Mouse (Mus musculus): ENCODE measurements around the gene Vwa8.

The Vwa8 gene

DNA sequence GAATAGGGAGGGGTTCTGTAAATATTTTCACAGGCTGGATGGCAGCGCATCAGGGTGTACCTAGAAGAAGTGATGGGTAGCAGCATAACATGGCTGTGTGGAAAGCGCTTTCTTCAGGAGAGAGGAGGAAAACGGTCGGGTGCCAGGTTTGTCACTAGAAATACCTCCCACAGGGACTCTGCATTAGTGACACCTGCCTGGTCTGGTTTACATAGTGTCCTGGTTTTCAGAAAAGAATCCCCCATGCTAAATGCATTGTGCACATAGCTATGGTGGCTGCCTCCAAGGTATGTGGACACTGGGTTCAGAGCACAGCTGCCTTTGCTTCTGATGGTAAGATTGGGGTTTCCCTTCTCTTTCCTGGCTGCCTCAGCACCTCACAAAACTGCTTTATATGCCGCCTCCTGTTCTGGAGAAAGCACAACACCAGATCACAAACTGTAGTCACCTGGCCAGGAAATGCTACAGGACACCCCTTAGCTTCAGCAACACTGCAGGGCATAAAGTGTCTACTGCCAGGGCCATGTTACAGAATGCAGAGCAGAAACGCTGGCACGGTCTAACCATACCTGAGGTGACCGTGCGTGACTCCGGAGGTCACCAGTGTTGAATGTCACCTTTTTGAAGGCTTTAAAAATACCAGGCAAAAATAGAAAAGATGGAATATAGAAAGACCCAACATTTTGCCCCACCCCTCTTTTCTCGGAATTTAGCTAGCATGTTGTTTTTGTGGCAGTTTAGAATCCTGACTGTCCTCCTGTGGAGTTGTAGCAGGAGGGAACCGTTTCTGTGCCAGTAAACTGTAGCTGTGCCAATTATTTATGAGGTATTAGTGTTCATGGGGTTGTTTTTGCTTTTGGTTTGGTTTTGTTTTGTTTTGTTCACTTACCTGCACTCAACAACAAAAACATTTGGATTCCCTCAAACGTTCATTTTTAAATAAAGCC, 295.7 kb downstream of the Vwa8 start:
- no peak for DNase-seq (ENCODE audit: low spot score)

GRCm38 (mm10) chr14:79151711-79152110, 302.9 kb downstream of the Vwa8 start:
- DNase-seq (ENCODE audit: low spot score), result no peak

- DNase-seq (ENCODE audit: low spot score), result peak; percentile 72
Observed at GRCm38 (mm10) chr14:79153896-79154295, 305.0 kb downstream of the Vwa8 start.

GRCm38 (mm10) chr14:79154961-79155360, 306.1 kb downstream of the Vwa8 start:
- DNase-seq (ENCODE audit: low spot score), result no peak

GRCm38 (mm10) chr14:79156526-79157411, 307.9 kb downstream of the Vwa8 start:
- DNase-seq (ENCODE audit: low spot score), result no peak

- no peak for DNase-seq (ENCODE audit: low spot score)
Observed at GRCm38 (mm10) chr14:79157451-79158218, 308.8 kb downstream of the Vwa8 start.

DNA sequence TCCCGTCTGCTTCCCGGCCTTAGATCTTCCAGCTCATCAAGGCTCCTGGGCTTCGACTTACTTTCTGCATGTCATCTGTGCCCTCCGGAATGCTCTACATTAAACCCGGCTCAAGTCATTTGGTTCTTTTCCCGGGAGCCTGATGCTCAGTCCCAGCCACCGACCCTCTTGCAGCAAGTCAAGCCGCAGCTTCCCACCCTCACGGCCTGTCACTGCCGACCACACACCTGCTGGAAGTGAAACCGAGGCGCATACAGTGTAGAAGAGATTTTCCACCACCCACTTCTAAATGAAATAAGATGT, 309.3 kb downstream of the Vwa8 start:
- no peak for DNase-seq (ENCODE audit: low spot score)

DNA sequence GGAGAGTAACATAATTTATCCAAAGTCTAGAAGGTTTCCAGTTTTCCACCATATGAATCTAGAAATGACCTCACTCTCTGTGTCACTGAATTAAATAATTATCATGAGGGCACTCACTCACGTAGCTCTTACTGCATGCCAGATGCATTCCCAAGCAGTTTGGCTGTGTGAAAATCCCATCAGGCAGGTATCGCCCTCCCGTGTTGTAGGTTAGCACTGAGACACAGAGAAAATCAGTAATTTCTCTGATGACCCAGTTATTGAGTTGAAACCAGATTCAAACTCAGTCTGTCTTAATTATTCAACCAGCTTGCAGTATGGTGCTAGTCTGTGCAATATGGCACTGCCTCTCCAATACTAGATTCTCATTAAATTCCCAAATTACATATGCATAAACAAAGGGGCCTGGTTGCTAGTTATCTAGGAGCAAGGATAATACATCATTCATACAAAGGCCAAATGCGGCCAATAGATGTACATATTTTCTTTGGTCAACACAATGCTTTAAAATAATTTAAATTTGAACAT, 309.9 kb downstream of the Vwa8 start:
- no peak for DNase-seq (ENCODE audit: low spot score)

DNA sequence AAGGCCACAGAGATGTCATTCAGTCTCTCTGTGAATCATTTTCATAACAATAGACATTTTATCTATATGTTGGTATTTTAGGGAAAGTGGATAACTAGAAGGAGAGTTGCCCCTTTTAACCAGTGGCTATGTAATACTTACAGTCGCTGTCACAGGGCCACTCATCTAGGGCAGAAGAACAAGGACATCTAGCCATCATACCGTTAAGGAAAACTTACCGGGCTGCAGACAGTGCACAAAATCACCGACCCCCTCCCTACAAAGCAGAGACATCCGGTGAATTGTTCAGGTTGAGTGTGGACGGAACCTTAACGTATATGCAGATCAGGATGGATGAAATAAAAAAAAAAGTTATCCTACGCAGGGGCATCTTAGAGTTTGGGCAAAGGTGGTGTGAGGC, 310.6 kb downstream of the Vwa8 start:
- no peak for DNase-seq (ENCODE audit: low spot score)

DNA sequence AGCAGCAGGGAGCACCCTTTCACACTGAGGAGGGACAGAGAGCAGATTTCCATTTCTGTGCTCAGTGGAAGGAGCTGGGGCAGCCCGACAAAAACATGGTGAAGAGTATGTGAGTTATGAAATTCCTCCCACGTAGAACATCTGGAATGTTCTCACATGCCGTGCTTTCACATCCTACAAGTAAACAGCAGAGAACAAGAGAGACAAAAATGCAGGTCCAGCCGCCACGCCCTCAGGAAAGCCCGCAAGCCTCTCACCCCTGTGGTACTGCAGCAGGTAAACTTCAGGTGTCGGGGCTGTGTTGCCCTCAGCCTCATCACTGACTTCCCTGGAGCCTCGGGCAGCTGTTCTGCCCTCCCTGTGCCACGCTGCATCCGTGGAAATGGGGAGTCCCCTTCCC, 311.6 kb downstream of the Vwa8 start:
- DNase-seq (ENCODE audit: low spot score), result no peak

- DNase-seq (ENCODE audit: low spot score), result no peak
Observed at GRCm38 (mm10) chr14:79160966-79161365, 312.1 kb downstream of the Vwa8 start.

GRCm38 (mm10) chr14:79161741-79162140, 312.9 kb downstream of the Vwa8 start:
- no peak for DNase-seq (ENCODE audit: low spot score)

GRCm38 (mm10) chr14:79162678-79163077, 313.8 kb downstream of the Vwa8 start:
- DNase-seq (ENCODE audit: low spot score), result no peak

DNA sequence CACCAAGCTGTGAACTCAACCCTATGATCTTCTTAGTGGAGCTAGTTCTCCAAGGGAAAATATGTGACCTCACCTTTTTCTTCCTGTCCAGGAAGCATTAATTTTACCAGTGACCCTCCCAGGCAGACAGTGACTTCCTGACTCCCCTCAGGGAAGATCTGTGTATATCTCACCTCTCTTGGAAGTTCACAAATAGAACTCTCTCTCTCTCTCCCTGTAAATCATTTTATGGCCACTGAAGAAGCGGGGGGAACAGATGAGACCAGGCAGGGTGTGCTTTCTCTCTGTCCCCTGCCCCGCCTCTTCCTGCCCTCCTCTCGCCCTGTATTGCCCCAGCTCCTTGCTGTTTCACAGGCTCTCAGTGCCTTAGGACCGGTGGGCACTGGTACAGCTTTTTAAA, 315.5 kb downstream of the Vwa8 start:
- DNase-seq (ENCODE audit: low spot score), result no peak

DNA sequence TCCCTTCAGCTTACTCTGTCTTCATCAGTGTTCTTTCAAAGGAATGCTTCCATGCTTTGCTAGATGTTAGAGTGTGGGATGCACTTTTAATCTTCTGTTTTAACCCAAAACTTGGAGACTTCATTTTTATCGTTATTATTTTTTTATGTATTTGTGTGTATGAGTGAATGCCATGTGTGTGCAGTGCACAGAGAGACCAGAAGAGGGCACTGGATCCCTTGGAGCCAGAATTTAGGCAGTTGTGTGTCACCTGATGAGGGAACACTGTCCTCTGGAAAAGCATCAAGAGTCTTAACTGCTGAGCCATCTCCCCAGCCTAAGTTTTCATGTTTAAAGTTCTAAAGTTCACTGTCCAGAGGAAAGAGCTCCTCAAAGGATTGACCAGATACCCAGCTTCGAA, 316.1 kb downstream of the Vwa8 start:
- no peak for DNase-seq (ENCODE audit: low spot score)

- no peak for DNase-seq (ENCODE audit: low spot score)
Observed at GRCm38 (mm10) chr14:79174526-79174925, 325.7 kb downstream of the Vwa8 start.

- DNase-seq (ENCODE audit: low spot score), result no peak
Observed at GRCm38 (mm10) chr14:79177754-79178153, 328.9 kb downstream of the Vwa8 start.

DNA sequence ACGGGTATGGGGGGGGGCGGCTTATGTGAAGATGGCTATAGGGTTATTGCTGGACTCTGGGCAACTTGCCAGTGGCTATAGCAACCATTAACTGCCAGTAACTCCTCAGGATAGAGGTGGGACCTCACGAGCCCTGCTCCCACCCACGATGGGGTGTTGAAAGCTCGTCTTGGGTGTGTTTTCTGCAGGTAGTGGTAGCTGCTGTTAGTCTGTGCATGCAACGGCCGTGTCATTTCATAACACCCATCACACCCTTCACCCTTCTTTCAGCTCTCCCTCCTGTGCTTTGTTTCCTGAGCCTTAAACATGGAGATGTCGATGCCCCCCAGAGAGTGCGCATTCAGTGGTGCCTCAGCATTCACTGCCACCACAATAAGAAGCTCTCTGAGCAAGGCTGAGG, 329.4 kb downstream of the Vwa8 start:
- no peak for DNase-seq (ENCODE audit: low spot score)

- peak; percentile 68 for DNase-seq (ENCODE audit: low spot score)
Observed at GRCm38 (mm10) chr14:79180078-79180730, 331.4 kb downstream of the Vwa8 start.

GRCm38 (mm10) chr14:79181748-79182147, 332.9 kb downstream of the Vwa8 start:
- DNase-seq (ENCODE audit: low spot score), result no peak

- DNase-seq (ENCODE audit: low spot score), result no peak
Observed at GRCm38 (mm10) chr14:79182801-79183200, 333.9 kb downstream of the Vwa8 start.

DNA sequence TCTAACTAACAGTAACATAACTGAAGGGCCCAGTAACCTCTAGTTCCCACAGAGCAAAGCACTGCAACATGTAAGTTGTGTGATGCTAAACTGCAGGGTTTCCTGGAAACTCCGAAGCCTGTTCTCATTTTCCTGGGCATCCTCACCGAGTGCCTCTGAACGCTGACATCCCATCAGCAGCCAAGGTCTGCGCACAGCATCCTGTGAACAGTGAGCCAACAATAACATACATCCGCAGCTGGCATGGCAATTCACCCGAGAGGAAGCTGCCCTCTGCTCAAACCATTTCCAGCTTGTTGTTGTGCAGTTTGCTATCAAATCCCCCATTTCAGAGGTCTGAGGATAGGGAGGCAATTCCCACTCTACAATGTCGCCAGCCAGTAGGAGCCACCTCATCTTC, 334.4 kb downstream of the Vwa8 start:
- DNase-seq (ENCODE audit: low spot score), result no peak

All from T-cell, adult 2 months (primary cell).